Mouse (Mus musculus) forebrain, postnatal 0 days (tissue): ENCODE measurements around the gene Sprr2b. TPM values are rescaled to one million over a fixed set of nuclear protein-coding genes. Genes with fewer than 3 reads are reported as not detected.
"Not testable (repeated sequence)": the region's sequence is repeated elsewhere in the genome, so short reads cannot be mapped to it uniquely, and the experiment has no call there.

Experiments used
- ATAC-seq: fragments of 200-750 bp; cut with Nextera tagmentation; 2 replicates; pipeline ENCODE4 v1.8.0; 2017; ENCODE audit warnings: mild to moderate bottlenecking, moderate library complexity
- DNase-seq: peaks from one replicate; pipeline ENCODE4 v3.0.0-alpha.2; 2015
- H3K27ac ChIP-seq: fragments of 300-500 bp; sonication (generic); 2 replicates; pipeline ENCODE4 v1.5.1; 2014; ENCODE audit warnings: low read depth, mild to moderate bottlenecking, antibody characterized with exemption, low read length, moderate library complexity, mixed read lengths
- H3K27me3 ChIP-seq: fragments of 300-500 bp; sonication (generic); 2 replicates; pipeline ENCODE4 v1.6.1; 2014; ENCODE audit warnings: mild to moderate bottlenecking, low read length, mixed read lengths; ENCODE audit not compliant: insufficient read depth
- H3K36me3 ChIP-seq: fragments of 300-500 bp; sonication (generic); 2 replicates; pipeline ENCODE4 v1.6.1; 2014; ENCODE audit warnings: mild to moderate bottlenecking, moderate library complexity; ENCODE audit not compliant: insufficient read depth
- H3K4me1 ChIP-seq: fragments of 300-500 bp; sonication (generic); 2 replicates; pipeline ENCODE4 v1.6.1; 2014; ENCODE audit warnings: antibody characterized with exemption; ENCODE audit not compliant: insufficient read depth
- H3K4me2 ChIP-seq: fragments of 300-500 bp; sonication (generic); 2 replicates; pipeline ENCODE4 v1.6.1; 2014; ENCODE audit warnings: low read depth, mild to moderate bottlenecking, moderate library complexity
- H3K4me3 ChIP-seq: fragments of 300-500 bp; sonication (generic); 2 replicates; pipeline ENCODE4 v1.5.1; 2014; ENCODE audit warnings: low read depth, low read length, mixed read lengths
- H3K9ac ChIP-seq: fragments of 300-500 bp; sonication (generic); 2 replicates; pipeline ENCODE4 v1.6.1; 2014; ENCODE audit warnings: mild to moderate bottlenecking
- H3K9me3 ChIP-seq: fragments of 300-500 bp; sonication (generic); 2 replicates; pipeline ENCODE4 v1.6.1; 2016; ENCODE audit warnings: low read length
- CTCF ChIP-seq: sonication (generic); IDR thresholded peaks from 2 replicates; pipeline ENCODE4 v1.5.1; 2016; ENCODE audit warnings: antibody characterized with exemption, control low read depth, low read depth
- WGBS: fragments of 180-500 bp; shearing (Covaris S2); extraction: QIAGEN DNeasy Blood & Tissue Kit; methylation state at CpG from one replicate; pipeline ENCODE4 v1.1.7; 2014; 5-methylcytosine and 5-hydroxymethylcytosine counted together
- polyA plus RNA-seq: library from polyadenylated mRNA; unstranded; fragments of >200 nt; fragmentation: Nextera tagmentation; extraction: Ambion mirVana; gene quantifications from 2 replicates; pipeline ENCODE4 v1.2.1, GENCODE M21; 2015
- total RNA-seq: library from RNA; depleted of rRNA; stranded (reverse); fragments of >200 nt; gene quantifications from 2 replicates; pipeline ENCODE4 v1.2.3, GENCODE M21; 2014; rRNA removed

The Sprr2b gene
- total RNA-seq (not detected in 2 replicates), polyA plus RNA-seq (not detected in 2 replicates)

DNA sequence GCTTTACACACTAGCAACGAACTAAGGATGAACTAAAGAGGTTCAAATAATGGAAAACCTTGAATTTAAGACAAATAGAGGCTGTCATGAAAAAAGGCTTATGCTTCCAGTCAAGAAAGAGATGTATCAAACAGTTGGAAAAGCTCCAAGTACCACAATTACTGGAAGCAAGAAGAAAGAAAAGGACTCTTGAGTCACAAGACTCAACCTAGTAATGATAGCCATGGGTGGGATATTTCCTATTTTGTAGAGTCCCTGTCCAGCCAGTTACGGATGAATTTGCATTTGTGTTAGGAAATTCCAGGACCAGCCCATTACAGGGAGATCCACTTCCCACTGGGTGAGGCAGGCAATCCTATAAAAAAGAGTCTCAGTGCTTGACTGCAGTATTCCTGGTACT lies at the start of gene Sprr2b:
Sprr2b (plus strand) TSS at position 301 of the 400 bp plus-strand sequence.
- ATAC-seq: no peak
- Histone ChIP-seq H3K4me3 (no peak within 1 kb of the TSS), H3K9me3 (no peaks in the 10 kb centered on the region), H3K27ac (no peak within 1 kb of the TSS), H3K36me3 (no peaks in the 10 kb centered on the region), H3K4me1 (no peaks in the 10 kb centered on the region), H3K4me2 (no peak within 1 kb of the TSS), H3K9ac (no peak within 1 kb of the TSS), H3K27me3 (no peaks in the 10 kb centered on the region)
- WGBS: 53% methylated on average over 2 of the region's 2 CpGs
- DNase-seq: no peak
- no peak for TF ChIP-seq CTCF

DNA sequence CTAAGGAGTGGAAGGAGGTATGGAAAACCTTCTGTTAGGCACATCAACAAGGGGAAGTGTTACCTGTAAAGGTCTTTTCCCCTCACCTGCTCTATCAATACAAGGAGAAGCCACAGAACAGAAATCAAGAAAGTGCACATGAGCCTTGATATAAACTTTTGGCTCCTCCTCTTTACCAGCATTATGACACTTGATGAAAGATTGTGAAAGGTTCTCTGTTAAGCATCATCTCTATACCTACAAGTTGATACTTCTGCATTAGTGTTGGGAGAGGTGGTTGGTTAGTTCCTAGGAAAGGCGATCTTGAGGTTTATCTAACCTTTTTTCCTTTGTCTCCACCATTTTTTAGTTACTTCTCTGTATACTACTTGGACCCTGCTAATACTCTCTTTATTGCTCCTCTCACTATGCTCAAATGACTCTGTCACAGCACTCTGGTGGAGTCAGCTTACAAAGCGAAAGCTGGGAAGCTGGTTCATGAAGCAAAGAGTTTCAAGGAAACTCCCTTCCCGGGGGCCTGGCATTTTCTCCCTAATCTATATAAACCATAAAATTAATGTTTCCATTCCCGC lies 44.9 kb upstream of the Sprr2b start:
- not testable (repeated sequence) for H3K9me3 ChIP-seq, ATAC-seq, DNase-seq, H3K36me3 ChIP-seq, H3K27me3 ChIP-seq, H3K4me3 ChIP-seq, H3K4me2 ChIP-seq, H3K27ac ChIP-seq, H3K9ac ChIP-seq, H3K4me1 ChIP-seq
- WGBS: no CpG with 5 or more reads among the region's 4 CpGs

DNA sequence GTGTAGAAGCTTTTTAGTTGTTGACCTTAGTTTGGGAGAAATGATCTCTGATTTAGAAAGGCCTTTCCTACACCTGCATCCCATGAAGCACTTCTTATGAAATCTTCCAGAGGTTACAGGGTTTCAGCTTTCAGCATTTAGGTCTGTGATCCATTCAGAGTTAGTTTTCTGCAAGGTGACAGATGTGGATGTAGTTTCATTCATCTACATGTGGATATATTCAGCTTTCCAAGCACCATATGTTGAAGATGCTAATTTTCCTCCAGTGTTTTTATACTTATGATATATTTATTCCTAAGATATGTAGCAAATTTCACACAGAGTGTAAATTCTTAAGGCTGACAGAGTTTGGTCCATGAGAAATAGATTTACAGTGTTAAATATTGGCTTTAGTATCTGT lies 42.9 kb upstream of the Sprr2b start:
- H3K4me2 ChIP-seq, H3K9me3 ChIP-seq, H3K27ac ChIP-seq, H3K27me3 ChIP-seq, H3K4me3 ChIP-seq, DNase-seq, H3K9ac ChIP-seq, H3K36me3 ChIP-seq, H3K4me1 ChIP-seq: not testable (repeated sequence)
- ATAC-seq: peak; percentile 40

DNA sequence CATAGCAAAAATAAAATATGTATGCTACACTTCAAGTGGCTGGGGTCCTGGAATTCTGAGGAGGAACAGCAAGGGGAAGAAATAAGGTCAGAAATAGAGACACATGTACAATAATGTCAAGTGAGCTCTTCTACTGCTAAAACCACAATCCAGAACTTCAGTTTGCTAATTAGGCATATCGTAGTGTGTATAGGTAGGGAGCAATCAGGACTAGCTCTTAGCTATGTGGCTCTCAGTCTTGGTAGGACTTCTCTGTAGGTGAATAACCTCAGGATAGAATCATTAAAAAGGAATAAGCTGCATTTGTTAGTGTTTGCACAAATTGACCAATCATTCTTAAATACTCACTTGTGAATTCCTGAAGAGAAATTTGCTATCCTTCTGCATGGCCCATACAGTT lies 42.4 kb upstream of the Sprr2b start:
- not testable (repeated sequence) for H3K4me3 ChIP-seq, H3K9ac ChIP-seq, H3K4me2 ChIP-seq, H3K36me3 ChIP-seq, H3K27me3 ChIP-seq, DNase-seq, ATAC-seq, H3K27ac ChIP-seq, H3K4me1 ChIP-seq, H3K9me3 ChIP-seq
- no CpG with 5 or more reads among the region's 1 CpGs for WGBS

DNA sequence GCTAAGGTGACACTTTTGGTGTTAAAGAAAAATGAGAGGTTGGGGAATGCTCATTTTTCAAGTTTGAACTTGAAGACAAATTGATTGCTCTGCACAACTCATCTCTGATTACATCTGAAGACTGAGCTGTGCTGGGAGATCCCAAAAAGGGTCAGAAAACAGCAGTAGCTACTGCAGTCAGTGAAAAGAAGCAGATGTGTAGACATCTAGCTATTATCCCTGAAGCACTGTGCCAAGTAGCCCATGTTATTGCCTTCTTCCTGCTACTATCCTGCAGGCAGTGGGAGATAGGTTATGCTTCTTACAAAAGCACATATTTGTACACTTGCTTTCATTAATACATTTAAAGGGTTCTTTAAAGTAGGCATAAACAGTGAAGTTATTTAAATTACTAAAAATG lies 36.8 kb upstream of the Sprr2b start:
- not testable (repeated sequence) for H3K4me1 ChIP-seq, H3K9ac ChIP-seq, H3K27me3 ChIP-seq, H3K4me3 ChIP-seq, H3K27ac ChIP-seq, H3K4me2 ChIP-seq, H3K36me3 ChIP-seq, H3K9me3 ChIP-seq, DNase-seq
- 0 out of 2 replicates have a peak, but pooled peaks have one; percentile 16 for ATAC-seq

DNA sequence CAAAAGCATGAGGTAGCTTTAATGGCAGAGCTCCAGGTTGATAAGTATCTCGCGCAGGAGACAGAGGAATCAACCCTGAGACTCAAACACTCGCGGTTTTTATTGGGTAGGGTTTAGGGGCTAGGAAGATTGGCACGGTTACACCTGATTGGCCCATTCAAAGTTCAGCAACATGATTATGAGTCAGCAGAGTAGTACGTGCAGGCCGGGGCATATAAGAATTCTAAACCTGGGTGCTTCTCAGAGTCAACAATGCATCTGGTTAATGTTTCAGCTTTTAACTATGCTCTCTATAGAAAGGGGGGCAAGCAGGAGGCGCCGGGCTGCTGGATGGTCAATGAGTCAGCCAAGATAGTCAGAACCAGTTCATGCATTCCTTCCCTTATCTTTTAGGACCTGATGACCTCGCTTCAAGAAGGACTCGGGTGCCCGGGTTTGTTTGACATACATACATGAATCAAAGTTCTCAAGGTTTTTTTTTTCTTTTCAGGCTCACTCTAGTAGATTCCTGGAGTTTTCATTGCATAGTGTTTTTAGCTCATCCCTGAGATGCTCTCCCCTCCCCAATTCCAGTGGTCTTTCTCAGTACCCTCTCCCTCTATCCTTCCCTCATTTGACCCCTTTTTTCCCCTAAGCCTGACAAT lies 35.3 kb upstream of the Sprr2b start:
- H3K4me1 ChIP-seq, DNase-seq, H3K4me2 ChIP-seq, H3K9me3 ChIP-seq, H3K27ac ChIP-seq, H3K4me3 ChIP-seq, H3K27me3 ChIP-seq, H3K9ac ChIP-seq, ATAC-seq, H3K36me3 ChIP-seq: not testable (repeated sequence)
- WGBS: 90% methylated on average over 5 of the region's 12 CpGs

DNA sequence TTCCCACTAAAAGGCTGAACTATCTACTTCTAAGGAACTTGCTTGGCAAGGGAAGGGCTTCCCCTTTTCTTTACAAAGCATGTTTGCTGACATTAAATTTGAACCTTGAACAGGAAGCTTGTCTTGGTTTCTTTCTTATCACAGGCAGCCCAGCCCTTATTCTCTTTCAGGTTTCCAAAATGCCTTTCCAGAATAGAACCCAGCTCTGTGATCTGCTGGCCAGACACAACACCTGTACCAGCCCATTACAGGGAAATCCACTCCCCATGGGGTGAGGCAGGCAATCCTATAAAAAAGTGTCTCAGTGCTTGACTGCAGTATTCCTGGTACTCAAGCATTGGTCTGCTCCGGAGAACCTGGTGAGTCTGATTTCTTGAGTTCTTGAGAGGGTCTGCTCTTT lies 31.3 kb upstream of the Sprr2b start, which contains the start of gene Sprr2a3:
Sprr2a3 (plus strand) TSS at position 317 of the 400 bp plus-strand sequence.
- not testable (repeated sequence) for H3K9me3 ChIP-seq, H3K36me3 ChIP-seq, H3K4me2 ChIP-seq, ATAC-seq, DNase-seq, H3K27me3 ChIP-seq, H3K4me3 ChIP-seq, H3K4me1 ChIP-seq, H3K27ac ChIP-seq, H3K9ac ChIP-seq
- WGBS: 87% methylated on average over 1 of the region's 1 CpGs

DNA sequence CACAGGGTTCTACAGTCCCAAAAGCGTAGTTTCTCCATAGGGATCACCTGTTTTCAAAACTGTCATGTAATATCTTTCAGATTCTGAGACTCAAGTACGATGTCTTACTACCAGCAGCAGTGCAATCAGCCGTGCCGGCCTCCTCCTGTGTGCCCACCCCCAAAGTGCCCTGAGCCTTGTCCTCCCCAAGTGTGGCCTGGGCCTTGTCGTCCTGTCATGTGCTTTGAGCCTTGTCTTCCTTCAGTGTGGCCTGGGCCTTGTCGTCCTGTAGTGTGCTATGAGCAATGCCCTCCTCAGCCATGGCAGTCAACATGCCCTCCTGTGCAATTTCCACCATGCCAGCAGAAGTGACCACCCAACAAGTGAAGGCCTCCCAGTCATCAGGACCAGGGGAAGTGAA lies 27.9 kb upstream of the Sprr2b start:
- not testable (repeated sequence) for H3K36me3 ChIP-seq, DNase-seq, ATAC-seq, H3K4me3 ChIP-seq, H3K27me3 ChIP-seq, H3K9ac ChIP-seq, H3K27ac ChIP-seq, H3K9me3 ChIP-seq, H3K4me2 ChIP-seq, H3K4me1 ChIP-seq
- WGBS: 87% methylated on average over 6 of the region's 6 CpGs
